Mouse (Mus musculus): ENCODE data around the gene Odf4. TPM values are rescaled to one million over a fixed set of nuclear protein-coding genes. Genes with fewer than 3 reads are reported as not detected.

Odf4 gene
- polyA plus RNA-seq, 2 experiments from 2014 or later: not detected

- peak; percentile 90 for ATAC-seq
Measured at GRCm38 (mm10) chr11:68901351-68902046, 25.4 kb downstream of the Odf4 start, which contains the start of gene Rpl26. Gene Rpl26, plus strand, starts transcription at chr11:68901583.

GRCm38 (mm10) chr11:68900519-68901350, 26.1 kb downstream of the Odf4 start:
- no peak for ATAC-seq

GRCm38 (mm10) chr11:68899815-68900214, 27.1 kb downstream of the Odf4 start:
- no peak for ATAC-seq

GRCm38 (mm10) chr11:68898790-68899189, 28.1 kb downstream of the Odf4 start:
- ATAC-seq: no peak

GRCm38 (mm10) chr11:68897838-68898237, 29.0 kb downstream of the Odf4 start:
- ATAC-seq: no peak

- ATAC-seq: no peak
Measured at GRCm38 (mm10) chr11:68897120-68897519, 29.8 kb downstream of the Odf4 start.

- ATAC-seq: no peak
Measured at GRCm38 (mm10) chr11:68896247-68896646, 30.6 kb downstream of the Odf4 start.

GRCm38 (mm10) chr11:68893911-68894464, 32.9 kb downstream of the Odf4 start:
- no peak for ATAC-seq

GRCm38 (mm10) chr11:68892233-68892832, 34.5 kb downstream of the Odf4 start:
- ATAC-seq: no peak

GRCm38 (mm10) chr11:68891823-68892222, 35.1 kb downstream of the Odf4 start:
- ATAC-seq: no peak

- ATAC-seq: no peak
Measured at GRCm38 (mm10) chr11:68890625-68891024, 36.3 kb downstream of the Odf4 start.

- ATAC-seq: no peak
Measured at GRCm38 (mm10) chr11:68888653-68889052, 38.2 kb downstream of the Odf4 start.

GRCm38 (mm10) chr11:68888253-68888652, 38.6 kb downstream of the Odf4 start, which contains the start of gene Rnf222:
Gene Rnf222, plus strand, starts transcription at chr11:68888553.
- no peak for ATAC-seq

GRCm38 (mm10) chr11:68886091-68886490, 40.8 kb downstream of the Odf4 start:
- no peak for ATAC-seq

GRCm38 (mm10) chr11:68884368-68884767, 42.5 kb downstream of the Odf4 start:
- ATAC-seq: no peak

- ATAC-seq: no peak
Measured at GRCm38 (mm10) chr11:68883843-68884242, 43.0 kb downstream of the Odf4 start.

- no peak for ATAC-seq
Measured at GRCm38 (mm10) chr11:68882107-68882506, 44.8 kb downstream of the Odf4 start.

GRCm38 (mm10) chr11:68878811-68879210, 48.1 kb downstream of the Odf4 start:
- no peak for ATAC-seq

- ATAC-seq: no peak
Measured at GRCm38 (mm10) chr11:68874841-68875240, 52.0 kb downstream of the Odf4 start.

Data from CD4-positive, CD25-positive, alpha-beta regulatory T cell, adult 4 months (primary cell).